Mouse (Mus musculus) CD4-positive naive resting alpha-beta T cell, adult 76 days (primary cell): ENCODE results near the gene Eif6. TPM values are rescaled to one million over a fixed set of nuclear protein-coding genes. Genes with fewer than 3 reads are reported as not detected.

Experiments used
- total RNA-seq: library from RNA; stranded (reverse); gene quantifications from one replicate; pipeline ENCODE4 v1.2.4, GENCODE M21; 2023

Gene Eif6
- 124 TPM for total RNA-seq

GRCm38 (mm10) chr2:155826630-155827424 is at the start of gene Eif6:
Eif6 (minus strand) TSS chr2:155826925.

GRCm38 (mm10) chr2:155834732-155835131 is 8.0 kb upstream of the Eif6 start, which contains the start of gene Fam83c:
Fam83c (minus strand) TSS chr2:155834854.

GRCm38 (mm10) chr2:155819392-155819448 is 7.5 kb downstream of the Eif6 start, which contains the start of gene BC029722:
BC029722 (minus strand) TSS chr2:155819426.

GRCm38 (mm10) chr2:155774927-155775684 is 51.6 kb downstream of the Eif6 start, which contains the start of gene Mmp24:
Mmp24 (plus strand) TSS chr2:155775342.

Other genes with a start within 250 kb of the Eif6 start
- gene Gss, start 234.1 kb downstream of the Eif6 start, total RNA-seq = 9.0 TPM
- not detected for gene Myh7b, start 215.7 kb downstream of the Eif6 start, total RNA-seq
- 154 TPM for gene Trpc4ap, start 134.5 kb downstream of the Eif6 start, total RNA-seq
- gene Edem2, start 97.5 kb downstream of the Eif6 start, total RNA-seq = 26.6 TPM
- not detected for gene Gm17581, start 91.1 kb downstream of the Eif6 start, total RNA-seq
- 0.35 TPM for gene Procr, start 75.8 kb downstream of the Eif6 start, total RNA-seq
- gene Mmp24, start 51.6 kb downstream of the Eif6 start, total RNA-seq = not detected
- 19.5 TPM for gene BC029722, start 7.5 kb downstream of the Eif6 start, total RNA-seq
- gene Fam83c, start 7.9 kb upstream of the Eif6 start, total RNA-seq = 0.18 TPM
- gene Uqcc1, start 103.4 kb upstream of the Eif6 start, total RNA-seq = 33.5 TPM
- not detected for gene Gm15557, start 113.8 kb upstream of the Eif6 start, total RNA-seq
- gene Gdf5, start 118.4 kb upstream of the Eif6 start, total RNA-seq = not detected
- 44.8 TPM for gene Cep250, start 129.5 kb upstream of the Eif6 start, total RNA-seq
- 2.0 TPM for gene 6430550D23Rik, start 181.1 kb upstream of the Eif6 start, total RNA-seq
- 52.1 TPM for gene Ergic3, start 181.1 kb upstream of the Eif6 start, total RNA-seq
- not detected for gene Fer1l4, start 226.0 kb upstream of the Eif6 start, total RNA-seq
- gene Spag4, start 238.2 kb upstream of the Eif6 start, total RNA-seq = 4.8 TPM